Mouse (Mus musculus) natural killer cell, adult 2 months (primary cell): ENCODE data around the gene Unc79.

ENCODE experiments used
- DNase-seq, 2 experiments: peaks; one replicate each; pipeline ENCODE4 v3.0.0; 2022; ENCODE audit warnings: low spot score in 2 of 2

Unc79 gene

DNA sequence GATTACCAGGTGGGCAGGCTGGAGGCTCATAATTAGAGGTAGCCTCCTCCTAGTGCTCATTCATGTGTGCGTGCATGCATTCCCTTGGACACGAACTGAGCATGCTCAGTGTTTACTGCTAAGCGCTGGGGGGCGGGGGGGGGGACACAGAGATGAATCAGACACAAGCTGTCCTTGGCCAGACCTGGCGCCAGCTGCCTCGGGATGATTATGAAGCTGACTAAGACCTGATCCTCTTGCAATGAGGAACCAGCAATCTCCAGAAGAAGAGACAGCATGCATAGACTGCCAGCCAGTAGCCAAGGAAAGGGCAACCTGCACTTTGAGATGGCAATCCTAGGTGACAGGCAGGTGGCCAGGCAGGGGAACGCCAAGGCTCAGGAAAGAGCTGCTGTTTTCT, 256.9 kb downstream of the Unc79 start:
- DNase-seq: no peak

DNA sequence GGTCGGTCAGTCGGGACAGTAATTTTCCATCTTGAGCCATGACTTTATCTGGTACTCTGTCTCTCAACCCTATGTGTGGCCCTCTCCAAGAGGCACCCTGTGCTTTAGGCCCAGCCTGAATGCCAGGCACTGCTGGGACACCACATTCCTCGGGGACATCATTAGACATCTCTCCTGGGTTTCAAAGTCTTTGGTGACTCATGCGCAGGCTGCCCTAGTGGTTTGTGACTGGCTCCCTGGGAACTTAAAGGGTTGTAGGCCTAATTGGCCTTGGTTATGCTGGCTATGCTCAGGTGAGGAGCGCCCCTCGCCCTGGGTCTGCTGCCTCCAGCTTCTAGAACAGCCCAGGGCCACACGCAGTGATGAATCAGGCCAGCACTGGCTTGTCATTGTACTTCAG, 260.9 kb downstream of the Unc79 start:
- DNase-seq: no peak

DNA sequence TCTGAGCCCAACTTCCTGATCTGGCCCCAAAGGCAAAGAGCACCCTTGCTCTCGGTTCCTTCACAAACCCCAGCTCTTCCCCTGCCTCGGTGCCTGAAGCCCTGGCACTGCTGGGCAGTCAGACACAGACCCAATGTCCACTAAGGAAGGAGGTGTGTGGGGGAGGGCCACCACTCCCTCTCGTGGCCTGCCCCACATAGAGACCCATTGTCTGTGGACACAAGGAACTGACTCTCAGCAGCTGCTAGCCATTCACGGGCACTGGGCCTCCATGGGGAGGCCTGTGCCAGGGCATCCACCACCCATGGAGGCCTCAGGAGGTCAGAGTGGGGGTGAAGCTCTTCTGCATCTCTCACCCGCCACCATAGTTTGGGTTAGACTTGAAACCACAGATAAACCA, 262.4 kb downstream of the Unc79 start:
- DNase-seq: no peak

DNA sequence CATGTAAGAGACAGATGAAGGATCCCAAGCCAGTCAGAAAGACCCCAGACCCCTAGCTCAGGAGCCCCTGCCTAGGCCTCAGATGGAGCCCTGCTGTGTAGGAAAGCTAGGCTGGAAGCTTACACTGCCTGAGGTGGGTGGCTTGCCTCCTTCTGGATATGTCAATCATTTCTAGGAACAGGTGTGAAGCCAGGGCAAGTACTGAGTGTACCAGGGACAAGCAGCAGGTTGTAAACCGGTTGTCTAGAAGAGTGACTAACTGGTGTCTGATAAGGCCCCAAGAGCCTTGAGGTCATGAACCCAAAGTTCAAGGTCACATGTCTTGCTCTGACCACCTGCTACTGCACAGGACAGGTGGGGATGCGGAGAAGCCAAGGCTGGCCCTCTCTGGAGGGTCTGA, 264.9 kb downstream of the Unc79 start:
- no peak for DNase-seq

DNA sequence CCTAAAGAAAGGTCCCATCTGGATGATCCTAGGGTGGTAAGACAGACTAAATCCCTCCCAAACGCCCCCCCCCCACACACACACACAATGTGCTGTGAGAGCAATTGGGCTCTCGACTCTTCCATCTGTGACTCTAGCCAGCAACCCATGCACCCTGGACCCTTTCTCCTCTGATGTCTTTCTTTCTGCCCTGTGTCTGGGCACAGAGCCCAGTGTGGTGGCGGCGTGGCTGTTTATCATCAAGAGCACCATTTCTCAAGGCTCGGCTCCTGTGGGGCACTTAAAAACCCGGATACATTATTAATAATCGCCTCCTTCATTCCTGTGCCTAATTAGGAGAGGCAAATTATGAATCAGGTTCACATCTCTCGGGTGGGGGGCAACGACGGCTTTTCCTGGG, 265.6 kb downstream of the Unc79 start:
- DNase-seq: no peak

DNA sequence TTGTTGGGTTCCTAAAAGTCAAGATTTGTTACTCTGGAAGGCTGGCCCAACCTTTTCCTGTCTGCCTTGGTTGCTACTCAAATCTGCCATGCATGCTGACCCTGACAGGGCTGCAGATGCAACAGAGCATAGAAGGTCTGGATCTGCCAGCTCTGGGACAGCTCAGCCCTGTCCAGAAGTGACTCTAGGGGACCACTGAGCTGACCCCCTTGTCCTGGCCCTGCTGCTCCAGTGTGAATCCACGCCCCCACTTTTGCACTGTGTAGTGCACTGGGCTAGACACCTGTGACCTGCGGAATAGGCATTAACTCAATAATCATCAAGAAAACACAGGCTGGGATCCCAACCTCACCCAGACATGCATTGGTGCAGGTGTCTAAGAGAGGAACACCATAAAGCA, 266.1 kb downstream of the Unc79 start:
- DNase-seq: no peak

DNA sequence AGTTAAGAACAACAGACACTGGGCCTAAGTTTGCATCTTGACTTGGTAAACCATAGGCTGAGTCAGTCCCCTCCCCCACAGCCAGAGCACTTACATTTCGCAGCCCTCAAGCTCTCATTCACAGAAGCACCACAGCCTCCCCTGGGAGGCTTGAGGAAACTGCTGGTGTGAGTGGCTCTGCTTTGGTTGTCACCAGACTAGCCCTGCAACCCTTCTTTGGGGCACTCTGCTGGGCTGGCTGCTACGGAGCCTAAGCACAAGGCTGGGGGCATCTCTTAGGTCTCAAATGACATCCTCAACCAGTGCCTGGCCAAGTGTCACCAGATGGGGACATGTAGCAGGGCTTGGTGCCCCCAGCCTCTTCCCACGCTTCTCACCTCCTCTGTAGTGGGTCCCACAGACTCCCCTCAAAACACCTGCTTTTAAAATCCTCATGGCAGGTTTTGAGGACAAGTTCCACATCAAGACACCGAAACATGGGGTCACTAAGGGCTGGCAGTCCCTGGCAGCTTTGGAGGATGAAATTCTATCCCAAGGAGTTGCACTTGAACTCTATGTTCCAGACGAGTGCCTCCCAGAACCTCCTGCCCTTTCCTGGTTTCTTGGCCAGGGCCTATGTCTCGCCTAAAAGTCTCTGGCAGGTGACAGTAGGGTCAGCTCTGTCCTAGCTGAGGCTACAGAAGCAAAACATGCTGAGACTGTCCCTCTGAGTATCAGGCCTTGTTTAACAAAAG, 267.4 kb downstream of the Unc79 start:
- DNase-seq: no peak

DNA sequence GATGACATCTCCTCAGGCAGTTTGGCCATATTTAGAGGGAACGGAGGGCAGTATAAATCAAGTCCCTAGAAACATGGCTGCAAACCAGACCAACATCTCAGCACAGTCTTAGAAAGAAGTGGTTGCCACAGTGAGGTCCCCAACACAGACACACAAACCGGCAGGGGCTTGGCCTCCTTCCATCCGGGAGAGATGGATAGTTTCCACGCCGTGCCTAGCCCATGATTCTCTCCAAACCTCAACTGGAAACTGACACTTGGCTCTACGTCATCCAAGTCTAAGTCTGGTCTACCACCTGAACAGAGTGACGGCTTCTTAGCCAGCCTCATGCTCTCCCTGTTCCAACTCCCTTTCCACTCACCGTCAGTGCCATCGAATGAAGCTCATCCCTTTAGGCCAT, 275.0 kb downstream of the Unc79 start:
- no peak for DNase-seq

DNA sequence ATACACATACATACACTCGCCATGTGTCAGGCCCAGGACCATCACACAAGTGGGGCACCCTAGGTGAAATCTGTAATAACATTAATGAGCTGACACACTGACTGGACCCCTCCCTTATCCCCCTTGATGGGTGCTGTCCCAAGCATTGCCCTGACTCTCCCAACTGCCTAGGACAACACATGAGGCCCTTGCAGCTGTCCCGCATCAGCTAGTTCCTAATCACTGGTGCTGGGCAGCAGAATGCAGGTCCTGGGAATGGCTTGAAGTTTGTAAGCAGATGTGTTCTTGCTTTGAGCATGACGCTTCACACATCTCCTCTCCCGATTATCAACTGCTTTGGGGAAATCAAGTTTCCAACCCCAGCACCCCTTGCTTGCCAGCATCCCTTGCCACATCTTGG, 277.5 kb downstream of the Unc79 start:
- no peak for DNase-seq

DNA sequence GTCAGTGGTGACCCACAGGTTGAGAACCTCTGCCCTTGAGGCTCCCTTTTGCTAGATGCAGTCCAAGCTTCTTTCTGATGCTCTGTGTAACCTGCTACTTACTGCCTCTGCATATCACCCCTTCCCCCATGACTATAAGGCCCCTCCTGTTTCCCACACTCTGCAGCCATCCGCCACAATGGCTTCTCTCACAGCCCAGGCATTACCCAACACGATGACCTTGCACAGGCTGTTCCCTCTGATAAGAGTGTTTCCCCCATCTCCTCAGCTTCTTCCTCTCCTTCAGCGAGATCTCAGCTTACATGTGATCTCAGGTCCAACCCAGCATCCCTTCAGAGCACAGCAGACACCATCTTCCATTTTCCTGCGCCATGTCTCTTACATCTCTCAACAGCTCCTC, 280.4 kb downstream of the Unc79 start:
- DNase-seq: no peak
